Mouse (Mus musculus) layer of hippocampus, adult 9-11 months (tissue): ENCODE results near the gene Sec23b.

Experiments used
- DNase-seq: peaks from one replicate; pipeline ENCODE4 v3.0.0; 2022

Gene Sec23b

GRCm38 (mm10) chr2:144613956-144614355 lies 57.9 kb downstream of the Sec23b start:
- DNase-seq = no peak

DNA sequence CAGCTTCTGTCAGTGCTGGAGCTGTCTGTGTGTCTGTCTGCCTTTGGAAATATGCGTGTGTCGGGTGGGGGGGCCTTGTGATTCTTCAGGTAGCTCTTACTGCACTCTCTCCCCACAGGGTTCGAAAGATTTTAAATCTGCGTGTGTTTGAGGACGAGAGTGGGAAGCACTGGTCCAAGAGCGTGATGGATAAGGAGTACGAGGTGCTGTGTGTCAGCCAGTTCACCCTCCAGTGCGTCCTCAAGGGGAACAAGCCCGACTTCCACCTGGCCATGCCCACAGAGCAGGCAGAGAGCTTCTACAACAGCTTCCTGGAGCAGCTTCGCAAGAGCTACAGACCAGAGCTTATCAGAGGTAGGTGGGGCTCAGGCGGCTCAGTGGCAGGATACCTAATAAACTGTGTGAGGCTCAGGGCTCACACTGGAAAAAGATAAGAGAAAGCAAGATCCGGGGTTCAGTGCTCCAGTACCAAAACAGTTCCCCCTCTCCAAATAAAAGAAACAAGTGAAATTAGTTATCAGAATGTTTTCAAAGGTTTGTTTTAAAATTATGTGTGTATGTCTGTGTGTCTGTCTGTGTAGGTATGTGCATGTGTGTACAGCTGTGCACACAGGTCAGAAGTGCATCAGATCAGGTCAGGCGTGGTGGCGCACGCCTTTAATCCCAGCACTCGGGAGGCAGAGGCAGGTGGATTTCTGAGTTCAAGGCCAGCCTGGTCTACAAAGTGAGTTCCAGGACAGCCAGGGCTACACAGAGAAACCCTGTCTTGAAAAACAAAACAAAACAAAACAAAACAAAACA lies 61.2 kb downstream of the Sec23b start:
- DNase-seq = no peak

DNA sequence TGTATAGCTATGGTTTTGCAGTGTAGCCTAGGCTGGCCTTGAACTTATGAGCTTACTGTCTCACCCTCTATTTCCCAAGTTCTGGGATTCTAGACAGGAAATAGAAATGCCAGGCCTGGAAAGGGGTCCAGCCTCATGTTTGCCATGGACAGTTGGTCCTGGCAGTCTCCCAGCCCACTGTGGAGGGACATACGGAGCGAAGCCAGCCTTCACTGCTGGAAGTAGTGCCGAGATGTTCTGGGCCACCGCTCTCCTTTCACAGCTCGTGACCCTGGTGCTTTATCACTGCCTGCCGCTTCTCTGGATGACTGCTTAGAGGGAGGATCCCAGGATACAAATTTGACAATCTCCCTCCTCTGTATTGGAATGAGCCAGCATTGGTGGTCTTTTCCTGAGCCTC lies 65.5 kb downstream of the Sec23b start:
- no peak for DNase-seq

- DNase-seq = no peak
Observed at GRCm38 (mm10) chr2:144633551-144633950, 77.5 kb downstream of the Sec23b start.

DNA sequence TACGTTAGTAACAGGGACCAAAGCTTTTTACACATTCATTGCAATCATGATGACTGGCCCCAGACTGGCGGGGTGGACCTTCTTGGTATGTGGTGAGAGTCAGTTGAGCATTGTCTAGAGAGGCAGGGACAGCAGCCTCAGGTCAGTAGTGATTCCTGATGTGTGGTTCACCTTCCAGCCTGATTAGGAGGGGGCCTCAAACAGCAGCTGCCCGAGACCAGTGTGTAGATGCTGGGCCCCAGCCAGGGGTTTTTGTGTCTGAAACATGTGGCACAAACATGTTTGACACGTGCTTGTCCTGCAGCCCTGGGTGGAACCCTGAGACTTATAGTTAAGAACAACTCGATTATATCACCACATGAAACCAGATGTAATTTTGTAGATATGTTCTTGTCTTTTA lies 78.2 kb downstream of the Sec23b start:
- no peak for DNase-seq

DNA sequence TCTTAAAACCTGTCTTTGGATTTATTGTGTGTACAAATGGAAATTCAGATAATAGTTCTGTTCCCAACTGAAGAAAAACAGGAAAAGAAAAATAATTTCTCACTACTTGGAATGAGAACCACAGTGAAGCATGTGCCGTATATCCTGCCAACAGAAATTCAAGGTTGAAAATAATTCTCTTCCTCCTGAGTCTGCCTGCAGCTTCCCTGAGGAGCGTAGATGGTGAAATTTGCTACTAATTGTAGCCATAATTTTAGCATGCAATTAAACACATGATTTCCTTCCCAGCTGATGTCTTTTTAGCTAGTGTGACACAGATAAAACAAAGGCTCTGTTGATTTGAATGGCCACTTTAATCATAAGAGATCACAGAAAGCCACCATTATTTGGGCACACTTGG lies 78.7 kb downstream of the Sec23b start:
- no peak for DNase-seq

DNA sequence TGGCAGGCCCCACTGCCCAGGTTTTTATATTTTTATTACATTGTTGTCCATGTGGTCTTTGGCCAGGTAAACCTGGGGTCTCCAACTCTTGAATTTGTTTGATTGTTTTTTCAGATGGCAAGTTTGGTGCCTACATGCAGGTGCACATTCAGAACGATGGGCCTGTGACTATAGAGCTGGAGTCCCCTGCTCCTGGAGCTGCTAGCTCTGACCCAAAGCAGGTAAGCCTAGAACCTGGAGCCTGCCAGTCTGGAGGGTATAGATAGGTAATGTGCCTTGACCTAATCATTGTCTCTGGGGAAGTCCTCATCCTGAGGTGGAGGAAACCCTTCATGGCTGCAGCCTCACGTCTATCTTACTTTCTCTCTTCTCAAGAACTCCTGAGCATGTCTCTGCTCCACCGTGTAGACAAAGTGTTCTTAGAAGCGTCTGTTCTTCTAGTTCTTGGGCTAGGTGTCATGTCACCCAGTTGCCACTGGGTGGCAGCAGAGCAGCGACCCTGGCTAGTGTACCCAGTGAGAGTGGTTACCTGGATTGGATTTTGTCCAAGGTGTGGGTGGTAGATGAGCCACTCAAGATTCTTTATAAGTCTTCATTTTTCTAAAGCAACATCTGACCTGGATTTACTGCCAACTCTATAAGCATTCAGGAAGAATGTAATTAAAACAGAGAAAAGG lies 79.8 kb downstream of the Sec23b start:
- DNase-seq = peak; percentile 59

- DNase-seq = no peak
Observed at GRCm38 (mm10) chr2:144637204-144637603, 81.2 kb downstream of the Sec23b start.

GRCm38 (mm10) chr2:144637671-144638395 lies 81.8 kb downstream of the Sec23b start:
- DNase-seq = no peak

- DNase-seq = no peak
Observed at GRCm38 (mm10) chr2:144638719-144639118, 82.7 kb downstream of the Sec23b start.

- DNase-seq = no peak
Observed at GRCm38 (mm10) chr2:144640101-144640500, 84.1 kb downstream of the Sec23b start.
